Mouse (Mus musculus): ENCODE measurements around the gene Atf6b. TPM values are rescaled to one million over a fixed set of nuclear protein-coding genes. Genes with fewer than 3 reads are reported as not detected.

Atf6b gene
- total RNA-seq, 2 experiments from 2014 or later, result 5.7 to 6.6 TPM

GRCm38 (mm10) chr17:34645256-34645829 is 1.6 kb upstream of the Atf6b start:
- intact Hi-C loops (cut with DNase I), result loop anchor here (10.0 kb wide), 1 partner anchor 189 kb away; the partner anchor contains the start of genes Dxo and Stk19
- no peak for DNase-seq

DNA sequence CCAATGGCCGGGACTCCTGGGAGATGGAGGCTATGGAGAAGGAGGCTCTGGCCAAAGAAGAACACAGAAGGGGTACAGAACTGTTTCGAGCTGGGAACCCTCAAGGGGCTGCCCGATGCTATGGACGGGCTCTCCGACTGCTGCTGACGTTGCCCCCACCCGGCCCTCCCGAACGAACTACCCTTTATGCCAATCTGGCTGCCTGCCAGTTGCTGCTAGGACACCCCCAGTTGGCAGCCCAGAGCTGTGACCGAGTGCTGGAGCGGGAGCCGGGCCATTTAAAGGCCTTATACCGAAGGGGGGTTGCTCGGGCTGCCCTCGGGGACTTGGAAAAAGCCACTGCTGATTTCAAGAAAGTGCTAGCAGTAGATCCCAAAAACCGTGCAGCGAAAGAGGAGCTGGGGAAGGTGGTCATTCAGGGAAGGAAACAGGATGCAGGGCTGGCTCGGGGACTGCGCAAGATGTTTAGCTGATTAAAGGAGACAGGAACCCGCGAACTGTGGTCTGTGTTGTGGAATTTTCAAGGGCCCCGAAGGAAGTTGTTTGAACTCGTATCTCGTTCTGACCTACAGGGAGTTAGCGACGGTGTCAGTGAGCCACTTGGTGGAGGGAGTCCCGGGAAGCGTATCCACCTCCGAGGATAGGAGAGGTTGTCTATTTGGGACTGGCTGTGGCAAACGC is 975 bp upstream of the Atf6b start:
- no peak for DNase-seq
- intact Hi-C loops (cut with DNase I), result loop anchor here (10.0 kb wide), 1 partner anchor 189 kb away; the partner anchor contains the start of genes Dxo and Stk19

DNA sequence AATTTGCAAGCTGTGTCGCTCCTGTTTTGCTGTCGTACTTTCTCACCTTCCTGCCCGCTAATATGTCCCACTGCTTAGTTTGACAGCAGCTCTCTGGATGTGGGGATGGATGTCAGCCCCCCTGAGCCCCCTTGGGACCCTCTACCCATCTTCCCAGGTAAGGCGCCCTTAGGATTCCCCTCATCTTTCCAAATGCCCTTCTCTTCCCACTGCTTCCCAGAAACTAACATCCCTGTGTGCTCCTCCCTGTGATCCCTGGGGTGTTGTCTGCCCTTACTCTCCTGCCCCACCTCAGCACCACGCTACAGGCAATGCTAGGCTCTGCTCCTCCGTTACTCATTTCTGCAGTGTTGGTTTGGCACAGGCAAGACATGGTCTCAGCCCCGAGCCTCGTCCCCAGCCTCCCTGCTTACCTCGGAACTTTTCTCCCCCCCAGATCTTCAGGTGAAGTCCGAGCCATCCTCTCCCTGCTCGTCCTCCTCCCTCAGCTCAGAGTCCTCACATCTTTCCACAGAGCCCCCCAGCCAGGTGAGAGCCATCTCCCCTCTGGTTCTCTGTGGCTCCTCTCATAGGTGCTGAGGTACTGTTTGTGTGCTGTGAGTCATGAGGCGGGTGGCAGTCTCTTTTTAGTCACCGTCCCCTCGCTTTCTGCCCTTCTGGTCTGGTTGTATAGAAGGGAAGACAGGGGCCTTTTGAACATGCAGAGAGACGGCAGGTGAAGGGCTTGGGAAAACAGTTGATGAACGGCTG is 1.4 kb downstream of the Atf6b start:
- peak in 1 of 2 experiments; percentile 8 for DNase-seq
- intact Hi-C loops (cut with DNase I), result loop anchor here (10.0 kb wide), 1 partner anchor 186 kb away; the partner anchor contains the start of genes Dxo and Stk19

DNA sequence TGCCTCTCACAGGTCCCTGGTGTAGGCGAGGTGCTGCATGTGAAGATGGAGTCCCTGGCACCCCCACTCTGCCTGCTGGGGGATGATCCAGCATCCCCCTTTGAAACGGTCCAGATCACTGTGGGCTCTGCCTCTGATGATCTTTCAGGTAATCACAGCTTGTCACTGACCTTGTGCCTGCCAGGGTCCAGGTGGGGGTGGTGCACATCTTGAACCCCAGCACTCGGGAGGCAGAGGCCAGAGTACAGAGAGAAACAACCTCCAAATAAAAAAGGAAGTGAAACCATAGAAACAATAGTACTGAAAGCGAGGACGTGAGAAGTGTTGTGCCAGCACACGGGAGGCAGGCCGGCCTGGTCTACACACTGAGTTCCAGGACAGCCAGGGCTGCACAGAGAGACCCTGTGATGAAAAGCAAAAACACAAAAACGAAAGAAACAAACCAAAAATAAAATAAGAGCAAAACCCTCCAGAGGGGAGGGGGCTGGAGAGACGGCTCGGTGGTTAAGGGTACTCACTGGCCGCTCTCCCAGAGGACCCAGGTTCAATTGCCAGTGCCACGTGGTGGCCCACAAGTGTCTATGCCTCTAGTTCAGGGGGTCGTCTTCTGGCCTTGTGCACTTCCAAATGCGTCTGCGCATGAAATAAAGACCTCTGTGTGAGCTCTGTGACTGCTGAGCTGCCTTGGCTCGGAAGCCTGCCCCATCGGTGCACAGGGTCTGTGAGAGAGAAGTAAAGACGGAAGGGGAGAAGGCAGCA is 2.3 kb downstream of the Atf6b start:
- DNase-seq, result no peak
- intact Hi-C loops (cut with DNase I), result loop anchor here (10.0 kb wide), 1 partner anchor 186 kb away; the partner anchor contains the start of genes Dxo and Stk19

DNA sequence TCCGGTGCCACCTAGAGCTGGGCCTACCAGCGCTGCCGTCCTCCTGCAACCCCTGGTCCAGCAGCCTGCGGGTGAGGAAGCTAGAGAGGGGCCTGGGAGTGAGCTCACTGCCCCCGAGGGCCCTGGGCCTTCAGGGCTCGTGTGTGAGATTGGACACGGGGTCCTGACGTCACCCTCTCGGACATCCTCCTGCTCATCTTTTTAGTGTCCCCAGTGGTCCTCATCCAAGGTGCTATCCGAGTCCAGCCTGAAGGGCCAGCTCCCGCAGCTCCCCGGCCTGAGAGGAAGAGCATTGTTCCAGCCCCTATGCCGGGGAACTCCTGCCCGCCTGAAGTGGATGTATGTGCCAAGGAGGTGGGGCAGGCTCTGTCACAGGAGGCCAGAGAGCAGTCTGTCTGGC is 3.8 kb downstream of the Atf6b start:
- intact Hi-C loops (cut with DNase I), result no loop called here
- DNase-seq, result no peak

- intact Hi-C loops (cut with DNase I), result loop anchor here (2.0 kb wide), 1 partner anchor 61 kb away; no protein-coding TSS in a partner anchor
- no peak for DNase-seq
Observed at GRCm38 (mm10) chr17:34651507-34652221, 4.7 kb downstream of the Atf6b start.

GRCm38 (mm10) chr17:34652546-34652945 is 5.6 kb downstream of the Atf6b start:
- no peak for DNase-seq

GRCm38 (mm10) chr17:34652985-34653384 is 6.0 kb downstream of the Atf6b start:
- DNase-seq, result no peak
- intact Hi-C loops (cut with DNase I), result loop anchor here (2.0 kb wide), 1 partner anchor 60 kb away; no protein-coding TSS in a partner anchor

More at GRCm38 (mm10) chr17:34652546-34652945, 5.6 kb downstream of the Atf6b start:
- intact Hi-C loops (cut with DNase I), result loop anchor here (2.0 kb wide), 1 partner anchor 60 kb away; no protein-coding TSS in a partner anchor

DNA sequence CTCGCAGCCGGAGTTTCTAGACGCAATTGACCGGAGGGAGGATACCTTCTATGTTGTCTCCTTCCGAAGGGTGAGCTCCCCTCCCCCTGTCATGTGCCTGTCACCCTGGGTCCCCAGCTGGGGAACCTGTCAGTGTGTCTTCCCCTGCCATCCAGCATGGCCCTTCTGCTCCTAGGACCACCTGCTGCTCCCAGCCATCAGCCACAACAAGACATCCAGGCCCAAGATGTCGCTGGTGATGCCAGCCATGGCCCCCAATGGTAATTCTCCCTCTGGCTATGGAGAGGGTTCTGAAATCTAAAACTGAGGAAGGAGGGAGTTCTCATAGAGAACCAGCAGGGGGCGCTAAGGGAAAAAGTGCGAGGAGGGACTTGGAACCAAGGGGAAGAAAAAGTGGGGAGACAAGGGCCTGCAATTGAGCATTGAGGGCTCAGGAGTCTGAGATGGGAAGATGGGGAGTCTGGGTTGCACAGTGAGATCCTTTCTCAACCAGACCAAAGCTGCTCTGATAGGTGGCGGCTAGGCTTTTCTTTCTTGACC is 6.9 kb downstream of the Atf6b start:
- intact Hi-C loops (cut with DNase I), result loop anchor here (2.0 kb wide), 1 partner anchor 59 kb away; no protein-coding TSS in a partner anchor
- DNase-seq, result peak in 1 of 2 experiments; percentile 63

DNA sequence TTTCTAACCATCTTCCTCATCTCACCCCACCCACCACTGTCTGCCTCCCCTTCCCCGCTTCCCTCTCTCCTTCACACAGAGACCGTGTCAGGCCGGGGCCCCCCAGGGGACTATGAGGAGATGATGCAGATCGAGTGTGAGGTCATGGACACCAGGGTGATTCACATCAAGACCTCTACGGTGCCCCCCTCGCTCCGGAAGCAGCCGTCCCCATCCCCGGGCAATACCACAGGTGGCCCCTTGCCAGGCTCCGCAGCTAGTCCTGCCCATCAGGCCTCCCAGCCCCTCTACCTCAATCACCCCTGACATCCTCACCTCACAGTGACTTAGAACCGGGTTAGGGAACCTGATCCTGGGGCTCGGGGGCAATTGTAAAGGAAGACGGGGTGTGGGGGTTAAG is 7.4 kb downstream of the Atf6b start:
- intact Hi-C loops (cut with DNase I), result no loop called here
- DNase-seq, result no peak

DNA sequence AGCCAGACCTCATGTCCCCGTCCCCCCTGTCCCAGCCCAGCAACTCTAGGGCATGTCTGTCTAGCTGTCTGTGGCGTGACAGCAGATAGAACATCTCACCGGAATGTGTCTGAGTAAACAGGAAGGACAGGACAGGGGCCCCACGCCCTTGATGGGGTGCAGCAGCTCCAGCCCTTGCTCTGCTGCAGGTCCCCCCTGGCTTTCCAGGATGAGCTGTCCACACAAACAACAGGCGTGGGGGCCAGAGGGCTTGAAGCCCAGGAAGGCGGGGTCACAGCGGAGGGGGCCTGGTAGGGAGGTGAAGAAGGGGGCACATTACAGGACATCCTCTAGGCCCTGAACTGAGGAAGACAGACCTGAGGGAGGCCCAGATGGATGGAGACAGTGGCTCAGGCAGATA is 8.2 kb downstream of the Atf6b start:
- peak; percentile 73 to 81 for DNase-seq
- intact Hi-C loops (cut with DNase I), result no loop called here

DNA sequence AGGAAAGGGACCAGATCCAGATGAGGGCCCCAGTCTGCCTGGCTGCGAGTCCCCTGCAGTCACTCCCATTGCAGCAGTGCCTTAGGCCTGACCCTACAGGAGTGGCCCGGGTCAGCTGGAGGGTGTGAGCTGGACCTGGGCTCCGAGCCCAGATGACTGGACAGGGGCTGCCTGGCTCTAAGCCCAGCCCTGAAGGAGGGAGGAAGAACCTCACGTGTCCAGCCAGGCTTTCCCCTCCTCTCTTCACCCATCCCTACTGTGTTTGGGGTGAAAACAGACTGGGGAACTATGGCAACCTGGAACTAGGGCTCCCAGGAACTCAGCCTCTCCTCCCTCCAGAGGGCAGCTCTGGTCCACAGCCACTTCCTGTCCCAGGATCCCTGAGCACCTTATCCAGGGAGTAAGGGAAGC is 8.6 kb downstream of the Atf6b start:
- intact Hi-C loops (cut with DNase I), result no loop called here
- DNase-seq, result peak; percentile 83 to 89

- intact Hi-C loops (cut with DNase I), result no loop called here
- no peak for DNase-seq
Observed at GRCm38 (mm10) chr17:34656666-34657065, 9.7 kb downstream of the Atf6b start.

- intact Hi-C loops (cut with DNase I), result no loop called here
- DNase-seq, result no peak
Observed at GRCm38 (mm10) chr17:34657271-34657670, 10.3 kb downstream of the Atf6b start.

DNA sequence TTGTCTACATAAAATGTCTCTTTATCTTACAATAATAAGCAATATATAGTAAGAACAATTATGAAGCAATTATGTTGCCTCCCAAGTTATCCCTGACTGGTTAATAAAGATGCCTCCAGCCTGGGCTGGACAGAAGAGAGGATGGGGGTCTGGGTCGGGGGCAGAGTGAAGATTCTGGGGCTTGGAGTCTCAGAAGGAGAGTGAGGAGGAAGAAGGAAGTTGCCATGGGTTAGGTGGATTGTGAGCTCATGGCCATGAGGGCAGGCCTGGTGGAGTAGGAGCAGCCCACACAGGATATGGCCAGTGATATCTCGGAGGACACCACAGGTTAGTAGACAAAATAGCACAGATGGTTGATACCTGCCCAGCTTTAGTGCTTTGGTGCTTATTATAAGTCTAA is 11.2 kb downstream of the Atf6b start:
- intact Hi-C loops (cut with DNase I), result no loop called here
- no peak for DNase-seq

GRCm38 (mm10) chr17:34658591-34658990 is 11.6 kb downstream of the Atf6b start:
- DNase-seq, result no peak
- intact Hi-C loops (cut with DNase I), result no loop called here

DNA sequence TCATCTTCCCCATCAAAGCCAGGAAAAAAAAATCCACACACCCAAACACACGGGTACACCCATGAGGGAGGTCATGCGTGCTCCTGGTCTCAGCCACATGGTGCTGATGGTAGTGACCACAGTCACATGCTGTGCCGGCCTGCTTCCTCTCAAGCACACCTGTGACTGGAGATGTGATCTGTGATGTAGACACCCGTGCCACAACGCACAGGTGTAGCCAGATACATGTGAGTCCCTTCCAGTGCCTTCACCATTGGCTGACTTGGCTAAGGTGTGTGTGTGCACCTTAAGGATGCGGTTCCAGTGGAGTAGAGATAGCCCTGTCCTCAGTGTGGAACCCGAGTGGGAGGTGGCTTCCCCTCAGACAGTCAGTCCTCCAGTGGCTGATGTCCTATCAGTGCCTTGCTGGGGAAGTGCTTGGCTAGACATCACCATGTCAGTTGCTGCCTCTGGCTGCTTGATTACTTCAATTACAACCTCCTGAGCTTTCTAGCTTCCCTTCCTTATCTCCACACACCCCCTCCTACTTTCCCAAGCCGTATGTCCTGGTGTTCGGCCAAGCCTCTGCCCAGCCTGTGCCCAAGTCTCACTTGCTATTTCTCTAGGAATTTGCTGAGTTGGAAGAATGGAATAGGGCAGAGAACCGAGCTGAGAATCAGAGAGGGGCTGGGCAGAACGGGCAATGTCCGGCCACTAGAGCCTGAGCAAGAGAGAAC is 12.4 kb downstream of the Atf6b start:
- no peak for DNase-seq
- intact Hi-C loops (cut with DNase I), result no loop called here

DNA sequence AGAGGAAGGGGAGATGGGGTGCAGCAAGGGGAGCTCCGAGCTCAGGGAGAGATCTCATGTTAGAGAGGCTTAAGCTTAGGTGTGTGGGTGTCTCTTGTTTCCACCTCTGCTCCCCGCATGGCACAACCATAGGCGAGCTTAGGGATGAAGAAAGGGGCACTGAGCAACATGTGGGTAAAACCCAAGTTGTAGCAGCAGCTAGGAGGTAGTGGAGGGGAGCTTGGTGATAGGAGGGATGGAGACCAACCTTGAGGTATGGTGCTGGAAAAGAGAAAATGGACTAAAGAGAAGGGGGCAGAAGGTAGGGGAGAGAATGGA is 12.9 kb downstream of the Atf6b start:
- no peak for DNase-seq
- intact Hi-C loops (cut with DNase I), result no loop called here

Data from gastrocnemius, postnatal 36 days (tissue).